Mouse (Mus musculus): ENCODE data around the gene Cdc34.

Gene Cdc34

GRCm38 (mm10) chr10:79716254-79716987 is 34.4 kb downstream of the Cdc34 start, which contains the start of gene Hcn2:
TSS of gene Hcn2 (plus strand) at chr10:79716634.
- DNase-seq (ENCODE audit: low read depth, low spot score), result no peak

GRCm38 (mm10) chr10:79716988-79717355 is 35.0 kb downstream of the Cdc34 start:
- no peak for DNase-seq (ENCODE audit: low read depth, low spot score)

DNA sequence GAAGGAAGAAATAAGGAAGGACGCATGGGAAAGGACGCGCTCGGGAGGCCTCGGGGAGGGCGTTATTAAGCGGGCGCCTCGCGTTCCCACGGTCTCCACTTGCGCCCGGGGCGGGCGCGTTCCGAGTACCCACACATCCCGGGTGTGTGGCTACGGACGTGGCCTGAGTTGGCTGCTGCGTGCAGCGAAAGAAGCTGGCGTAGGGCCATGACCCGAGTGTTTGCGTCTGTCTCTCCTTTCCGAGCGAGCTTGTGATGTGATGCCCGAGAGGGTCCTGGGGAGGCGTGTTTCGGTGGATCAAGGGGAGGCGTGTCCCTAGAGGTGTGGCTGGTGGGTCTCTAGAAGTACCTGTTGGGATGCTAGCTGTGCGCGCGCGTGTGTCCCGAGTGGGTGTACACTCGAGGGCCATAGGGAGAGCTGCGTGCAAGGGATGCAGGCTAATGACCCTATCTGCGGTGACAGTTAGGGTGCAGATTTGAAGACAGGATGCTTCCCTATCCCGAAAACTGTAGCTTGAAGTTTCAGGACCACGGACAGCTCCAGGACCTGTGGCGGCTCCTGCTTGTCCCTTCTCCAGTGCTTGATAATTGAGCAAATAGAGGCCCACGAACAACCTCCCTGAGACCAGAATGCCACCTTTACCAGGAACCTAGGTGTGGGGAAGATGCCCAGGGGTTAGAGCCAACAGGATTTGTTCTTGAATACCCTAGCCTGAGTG is 35.8 kb downstream of the Cdc34 start:
- DNase-seq (ENCODE audit: low read depth, low spot score), result peak; percentile 79

- no peak for DNase-seq (ENCODE audit: low read depth, low spot score)
Measured at GRCm38 (mm10) chr10:79721089-79721488, 39.1 kb downstream of the Cdc34 start.

- no peak for DNase-seq (ENCODE audit: low read depth, low spot score)
Measured at GRCm38 (mm10) chr10:79723047-79723446, 41.1 kb downstream of the Cdc34 start.

DNA sequence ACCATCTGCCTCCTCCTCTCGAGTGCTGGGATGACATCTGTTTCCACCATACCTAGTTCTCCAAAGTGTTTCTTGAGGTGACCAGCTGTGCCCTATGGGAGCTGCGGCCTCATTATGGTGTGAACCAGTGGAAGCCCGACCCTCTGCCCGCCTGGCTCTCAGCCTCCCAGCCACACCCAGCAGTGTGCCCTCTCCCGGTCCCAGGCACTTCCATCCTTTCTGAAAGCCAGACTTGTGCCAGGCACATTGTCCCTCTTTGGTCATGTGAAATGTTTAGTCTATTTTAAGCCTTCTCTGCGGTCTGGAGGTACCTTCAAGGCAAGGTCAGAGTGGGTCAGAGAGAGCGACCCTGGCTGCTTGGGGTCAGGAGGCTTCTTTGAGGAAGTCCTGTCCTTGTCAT is 41.7 kb downstream of the Cdc34 start:
- DNase-seq (ENCODE audit: low read depth, low spot score), result no peak

- DNase-seq (ENCODE audit: low read depth, low spot score), result no peak
Measured at GRCm38 (mm10) chr10:79726090-79726489, 44.1 kb downstream of the Cdc34 start.

- no peak for DNase-seq (ENCODE audit: low read depth, low spot score)
Measured at GRCm38 (mm10) chr10:79728323-79729249, 46.6 kb downstream of the Cdc34 start.

DNA sequence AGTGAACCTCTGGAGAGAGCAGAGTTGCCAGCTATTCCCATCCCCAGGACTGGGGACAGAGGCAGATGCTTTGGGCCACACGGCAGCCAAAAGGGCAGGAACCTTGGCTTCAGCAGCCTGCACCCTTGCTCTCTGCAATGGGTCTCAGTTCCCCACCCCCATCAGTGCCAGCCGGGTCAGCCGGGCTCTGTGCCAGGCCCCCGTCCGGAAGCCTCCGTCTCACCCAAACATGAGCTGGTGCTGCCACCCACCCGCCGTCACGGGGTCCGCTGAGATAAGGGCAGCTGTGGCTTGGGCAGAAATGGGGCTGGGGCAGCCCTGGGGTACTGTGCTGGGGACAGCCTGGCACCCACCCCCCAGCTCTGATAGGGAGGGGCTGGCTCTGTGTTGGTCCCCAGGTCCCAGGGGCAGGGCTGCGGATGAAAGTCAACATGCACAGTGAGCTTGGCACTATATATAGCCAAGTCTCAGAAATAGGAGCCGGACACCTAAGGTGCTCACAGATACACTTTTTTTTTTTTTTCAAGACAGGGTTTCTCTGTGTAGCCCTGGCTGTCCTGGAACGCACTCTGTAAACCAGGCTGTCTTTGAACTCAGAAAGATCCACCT is 47.5 kb downstream of the Cdc34 start:
- no peak for DNase-seq (ENCODE audit: low read depth, low spot score)

- no peak for DNase-seq (ENCODE audit: low read depth, low spot score)
Measured at GRCm38 (mm10) chr10:79732500-79732899, 50.5 kb downstream of the Cdc34 start.

GRCm38 (mm10) chr10:79733847-79734246 is 51.9 kb downstream of the Cdc34 start:
- DNase-seq (ENCODE audit: low read depth, low spot score), result no peak

DNA sequence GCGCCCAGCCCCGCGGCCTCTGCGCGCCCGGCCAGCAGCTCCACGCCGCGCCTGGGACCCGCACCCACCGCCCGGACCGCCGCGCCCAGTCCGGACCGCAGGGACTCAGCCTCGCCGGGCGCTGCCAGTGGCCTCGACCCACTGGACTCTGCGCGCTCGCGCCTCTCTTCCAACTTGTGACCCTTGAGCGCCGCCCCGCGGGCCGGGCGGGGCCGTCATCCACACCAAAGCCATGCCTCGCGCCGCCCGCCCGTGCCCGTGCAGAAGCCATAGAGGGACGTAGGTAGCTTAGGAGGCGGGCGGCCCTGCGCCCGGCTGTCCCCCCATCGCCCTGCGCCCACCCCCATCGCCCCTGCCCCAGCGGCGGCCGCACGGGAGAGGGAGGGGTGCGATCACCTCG is 53.4 kb downstream of the Cdc34 start:
- DNase-seq (ENCODE audit: low read depth, low spot score), result no peak

GRCm38 (mm10) chr10:79736706-79737105 is 54.7 kb downstream of the Cdc34 start:
- DNase-seq (ENCODE audit: low read depth, low spot score), result no peak
